Mouse (Mus musculus) heart, postnatal 0 days (tissue): ENCODE data around the gene Zfp978.
"Not testable (repeated sequence)": the region's sequence is repeated elsewhere in the genome, so short reads cannot be mapped to it uniquely, and the experiment has no call there.

ENCODE experiments used
- CTCF ChIP-seq: IDR thresholded peaks from 2 replicates; pipeline ENCODE4 v1.5.1; 2016; ENCODE audit warnings: antibody characterized with exemption, control low read depth, low read depth
- EP300 ChIP-seq: IDR thresholded peaks from 2 replicates; pipeline ENCODE4 v1.6.1; 2016; ENCODE audit warnings: antibody characterized with exemption, low read depth

DNA sequence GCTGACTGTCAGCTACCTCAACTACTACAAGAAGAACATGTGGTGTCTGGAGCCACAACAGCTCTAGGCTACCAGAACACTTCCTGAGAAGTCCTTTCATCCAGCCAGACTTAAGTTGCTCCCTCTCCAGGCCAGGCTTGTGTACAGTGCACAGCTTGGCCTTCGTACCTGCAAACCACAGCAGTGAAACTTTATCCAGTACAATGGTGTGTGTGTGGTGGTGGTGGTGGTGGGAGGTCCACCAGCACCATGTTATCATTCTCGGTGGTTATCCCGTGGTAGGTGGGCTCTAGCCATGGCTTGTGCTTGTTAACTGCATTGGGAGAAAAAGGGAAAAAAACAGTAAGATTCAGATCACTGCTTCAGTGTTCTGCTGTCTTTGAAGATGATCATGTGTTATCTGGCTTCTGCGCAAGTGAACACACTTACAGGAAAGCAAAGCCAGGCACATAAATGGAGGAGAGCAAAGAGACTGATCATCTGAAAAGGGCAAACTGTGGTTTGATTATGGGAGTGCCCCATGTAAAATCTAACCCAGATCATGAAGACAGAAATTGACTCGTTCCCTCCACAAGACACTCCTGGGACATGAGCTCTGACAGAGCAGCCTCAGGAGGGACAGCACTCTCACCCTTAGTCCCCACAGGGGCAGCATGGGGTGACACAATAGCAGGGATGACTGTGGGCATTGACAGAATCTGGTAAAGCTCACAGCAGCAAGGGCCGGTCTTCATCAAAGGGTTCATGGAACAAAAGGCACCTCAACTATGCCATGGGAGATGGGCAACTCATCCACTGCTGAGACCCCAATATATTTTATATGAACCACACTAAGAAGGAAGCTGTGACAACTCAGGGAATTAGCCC, 17.8 kb upstream of the Zfp978 start:
- TF ChIP-seq CTCF, EP300: not testable (repeated sequence)
